Mouse (Mus musculus) gastrocnemius, postnatal 10 days (tissue): Measurements from ENCODE around the gene Mturn. TPM values are rescaled to one million over a fixed set of nuclear protein-coding genes. Genes with fewer than 3 reads are reported as not detected.

Experiments used
- DNase-seq: peaks from one replicate; pipeline ENCODE4 v3.0.0; 2021; ENCODE audit warnings: mixed read lengths
- total RNA-seq, 2 experiments: library from RNA; stranded (reverse); gene quantifications; 2 replicates each; pipeline ENCODE4 v1.2.3; 2021

The Mturn gene
- total RNA-seq, 2 experiments from 2014 or later = 7.3 to 7.9 TPM

- no peak for DNase-seq
Measured at GRCm38 (mm10) chr6:54698691-54699476, 17.5 kb downstream of the Mturn start.

- peak; percentile 70 for DNase-seq
Measured at GRCm38 (mm10) chr6:54699477-54700056, 18.1 kb downstream of the Mturn start.

GRCm38 (mm10) chr6:54700516-54700915 is 19.1 kb downstream of the Mturn start:
- no peak for DNase-seq

- DNase-seq = no peak
Measured at GRCm38 (mm10) chr6:54701901-54702300, 20.5 kb downstream of the Mturn start.

- no peak for DNase-seq
Measured at GRCm38 (mm10) chr6:54703633-54704538, 22.5 kb downstream of the Mturn start.

DNA sequence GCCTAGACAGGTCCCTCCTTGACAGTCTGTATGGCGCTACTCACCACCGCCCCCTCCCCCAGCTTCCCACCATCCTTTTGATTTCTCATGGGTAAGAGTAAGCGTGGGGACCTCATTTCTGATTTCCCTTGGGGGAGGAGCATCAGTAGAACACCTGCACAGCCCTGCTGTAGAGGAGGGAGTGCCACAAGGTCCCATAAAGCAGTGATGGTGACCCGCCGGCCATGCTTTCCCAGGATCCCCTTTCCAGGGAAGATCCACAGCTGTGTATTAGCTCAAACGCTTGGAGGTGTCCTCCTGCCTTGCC is 23.1 kb downstream of the Mturn start:
- DNase-seq = no peak

DNA sequence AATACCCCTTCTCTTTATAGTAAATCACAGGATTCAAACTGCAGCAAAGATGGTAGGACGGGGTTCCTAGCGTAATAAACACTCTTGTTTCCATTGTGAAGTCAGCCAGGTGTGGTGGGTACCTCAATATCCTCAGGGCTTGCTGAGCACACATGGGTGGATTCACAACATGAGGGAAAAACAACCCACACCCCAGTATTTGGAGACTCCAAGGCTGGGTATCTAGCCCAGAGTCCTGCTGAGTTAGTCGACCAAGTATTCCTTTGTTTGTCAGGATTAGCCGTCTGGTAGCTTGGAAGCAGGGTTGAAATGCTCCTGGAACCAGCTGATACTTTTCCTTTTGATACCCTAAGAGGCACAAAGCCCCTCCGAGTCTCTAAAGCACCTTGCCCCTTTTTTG is 23.4 kb downstream of the Mturn start:
- no peak for DNase-seq

- DNase-seq = no peak
Measured at GRCm38 (mm10) chr6:54705387-54705909, 24.0 kb downstream of the Mturn start.

DNA sequence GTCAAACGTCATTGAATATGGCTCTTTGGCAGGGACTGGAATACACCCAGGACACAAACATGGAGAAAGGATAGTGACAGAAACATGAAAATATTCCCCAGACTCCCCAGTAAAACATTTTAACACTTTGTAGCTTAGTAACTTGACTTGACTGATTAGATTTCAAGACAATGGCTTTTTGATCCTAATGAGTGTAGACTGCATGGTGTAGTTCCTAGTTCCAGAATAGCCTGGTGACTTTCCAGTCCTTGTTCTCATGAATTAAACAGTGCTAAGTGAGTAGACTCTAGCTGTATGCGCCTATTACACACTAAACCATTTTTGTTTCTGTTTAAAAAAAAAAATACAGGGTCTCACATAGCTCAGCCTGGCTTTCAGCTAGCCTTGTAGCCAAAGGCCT is 24.7 kb downstream of the Mturn start:
- DNase-seq = no peak

DNA sequence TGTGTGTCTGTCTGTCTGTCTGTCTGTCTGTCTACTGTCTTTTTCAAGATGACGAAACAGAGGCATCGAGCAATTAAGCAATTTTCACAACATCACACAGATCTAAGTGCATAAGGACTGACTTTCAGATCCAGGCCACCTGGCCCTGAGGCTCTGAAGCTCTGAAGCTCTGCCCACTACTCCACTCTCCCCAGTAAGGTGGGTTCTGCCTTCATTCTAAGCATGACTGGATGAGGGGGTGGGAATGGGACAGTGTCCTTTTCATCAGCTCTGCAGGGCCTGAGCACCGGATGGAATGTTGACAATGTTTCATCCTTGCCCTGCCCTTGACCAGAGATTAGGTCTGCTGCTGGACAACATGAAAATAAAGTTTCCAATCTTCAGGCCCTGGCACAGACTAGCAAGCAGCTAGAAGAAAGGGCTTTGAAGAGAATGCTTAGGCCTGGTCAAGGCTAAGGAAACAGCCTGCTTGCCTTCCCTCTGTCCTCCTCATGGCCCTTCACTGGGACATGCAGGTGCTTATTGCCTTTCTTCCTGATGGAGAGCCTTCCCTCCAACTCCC is 25.3 kb downstream of the Mturn start:
- DNase-seq = no peak

- no peak for DNase-seq
Measured at GRCm38 (mm10) chr6:54708646-54709045, 27.2 kb downstream of the Mturn start.

DNA sequence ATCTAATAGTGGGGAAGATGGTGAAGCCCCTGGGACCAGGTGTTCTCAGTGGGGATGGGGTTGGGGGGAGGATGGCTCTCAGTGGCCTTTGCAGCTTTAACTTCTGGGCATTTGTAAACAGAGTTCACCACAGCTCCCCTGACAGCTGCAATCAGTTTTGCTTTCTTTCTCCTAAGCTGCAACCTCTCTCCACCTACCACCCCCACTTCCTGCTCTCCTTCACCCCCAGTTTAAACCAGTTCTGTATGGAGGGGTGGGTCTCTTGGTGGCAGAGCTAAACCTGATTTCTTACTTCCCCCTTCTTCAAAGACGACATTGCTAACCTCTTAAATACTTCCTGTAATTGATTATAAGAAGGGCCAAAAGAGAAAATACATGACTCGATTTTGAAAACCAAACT is 34.3 kb downstream of the Mturn start:
- DNase-seq = no peak

- DNase-seq = no peak
Measured at GRCm38 (mm10) chr6:54718779-54719685, 37.6 kb downstream of the Mturn start.

- DNase-seq = peak; percentile 20
Measured at GRCm38 (mm10) chr6:54719686-54720310, 38.4 kb downstream of the Mturn start.

GRCm38 (mm10) chr6:54720512-54721251 is 39.3 kb downstream of the Mturn start:
- DNase-seq = no peak

- no peak for DNase-seq
Measured at GRCm38 (mm10) chr6:54721252-54721635, 39.8 kb downstream of the Mturn start.

- DNase-seq = no peak
Measured at GRCm38 (mm10) chr6:54726309-54726708, 44.9 kb downstream of the Mturn start.

DNA sequence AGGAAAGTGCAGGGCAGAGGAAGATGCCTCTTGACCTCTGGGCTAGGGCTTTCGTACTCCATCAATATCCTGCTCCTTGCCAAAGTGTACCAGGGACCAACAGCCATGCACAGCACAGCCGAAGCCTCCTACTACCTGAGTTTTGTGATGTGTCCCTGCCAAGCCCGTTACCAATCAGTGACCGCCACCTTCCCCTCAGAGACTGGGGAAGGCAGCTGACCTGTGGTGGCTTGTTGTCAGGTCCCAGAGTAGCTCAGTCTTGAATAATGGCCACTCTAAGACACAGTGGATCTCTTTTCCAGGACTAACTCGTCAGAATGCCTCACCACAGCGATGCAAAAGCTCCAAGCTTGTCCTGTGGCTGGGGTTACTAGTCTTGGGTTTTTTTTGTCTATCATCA is 45.4 kb downstream of the Mturn start:
- no peak for DNase-seq

DNA sequence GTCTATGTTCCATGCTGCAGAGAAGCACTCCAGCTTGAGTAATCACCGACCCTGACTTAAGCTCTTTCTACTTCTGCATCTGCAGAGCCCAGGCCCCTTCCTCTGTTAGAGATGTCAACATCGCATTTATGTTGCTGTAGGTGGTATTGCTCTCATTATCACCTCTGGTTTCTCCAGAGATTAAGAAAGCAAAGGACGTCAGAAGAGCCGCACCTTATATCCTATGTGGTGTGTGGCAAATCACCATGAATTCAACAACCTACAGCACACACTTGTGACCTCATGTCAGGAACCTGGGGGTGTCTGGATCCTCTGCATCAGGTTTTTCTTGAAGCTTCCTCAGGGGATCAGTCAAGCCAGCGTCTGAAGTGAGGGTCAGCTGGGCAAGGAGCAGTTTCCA is 46.0 kb downstream of the Mturn start:
- DNase-seq = no peak

GRCm38 (mm10) chr6:54729451-54730105 is 48.2 kb downstream of the Mturn start:
- DNase-seq = no peak
